Mouse (Mus musculus) naive thymus-derived CD4-positive, alpha-beta T cell, adult 2 months (primary cell): ENCODE data around the gene Prl3d2.
"Not testable (repeated sequence)": the region's sequence is repeated elsewhere in the genome, so short reads cannot be mapped to it uniquely, and the experiment has no call there.

Source experiments
- DNase-seq: peaks from one replicate; pipeline ENCODE4 v3.0.0-alpha.2; 2011; ENCODE audit warnings: low read depth

Prl3d2 gene

DNA sequence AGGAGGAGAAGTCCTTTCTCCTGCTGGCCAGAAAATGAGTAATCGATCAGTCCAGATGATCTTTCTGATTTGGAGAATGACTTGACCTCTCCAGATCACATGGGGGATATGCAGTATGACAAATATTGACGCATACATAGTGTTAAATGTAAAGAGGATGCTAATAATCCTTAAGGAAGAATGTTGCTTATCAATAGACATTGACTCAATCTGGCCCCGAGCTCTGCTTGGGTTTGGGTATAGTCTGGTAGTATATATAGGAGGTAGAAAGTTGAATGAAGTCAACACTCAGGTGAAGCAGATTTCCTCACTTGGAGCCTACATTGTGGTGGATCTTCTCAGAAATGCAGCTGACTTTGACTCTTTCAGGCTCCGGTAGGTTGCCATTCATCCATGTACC, at the start of gene Prl3d2:
Prl3d2 (plus strand) TSS at position 301 of the 400 bp plus-strand sequence.
- not testable (repeated sequence) for DNase-seq

GRCm38 (mm10) chr13:27093890-27094289, 27.6 kb upstream of the Prl3d2 start, which contains the start of gene Prl3d1:
Prl3d1 (plus strand) TSS chr13:27094190.
- not testable (repeated sequence) for DNase-seq

DNA sequence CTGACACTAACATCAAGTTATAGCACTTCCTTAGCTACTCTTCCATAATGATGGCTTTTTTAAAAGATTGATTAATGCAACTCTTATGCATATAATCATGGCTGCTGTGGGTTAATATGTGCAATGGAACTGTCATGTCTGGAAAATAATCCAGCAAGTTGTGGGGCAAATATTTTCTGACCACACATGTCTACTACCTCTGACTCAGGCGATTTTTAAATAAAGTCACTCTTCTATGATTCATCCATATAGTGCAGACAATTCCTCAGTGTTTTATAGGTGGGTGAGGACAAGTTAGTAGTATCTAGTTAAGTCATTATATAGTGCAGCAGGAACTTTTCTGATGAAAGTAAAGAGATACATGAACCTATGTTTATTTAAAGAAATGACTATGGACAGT, 26.8 kb downstream of the Prl3d2 start:
- DNase-seq: no peak

DNA sequence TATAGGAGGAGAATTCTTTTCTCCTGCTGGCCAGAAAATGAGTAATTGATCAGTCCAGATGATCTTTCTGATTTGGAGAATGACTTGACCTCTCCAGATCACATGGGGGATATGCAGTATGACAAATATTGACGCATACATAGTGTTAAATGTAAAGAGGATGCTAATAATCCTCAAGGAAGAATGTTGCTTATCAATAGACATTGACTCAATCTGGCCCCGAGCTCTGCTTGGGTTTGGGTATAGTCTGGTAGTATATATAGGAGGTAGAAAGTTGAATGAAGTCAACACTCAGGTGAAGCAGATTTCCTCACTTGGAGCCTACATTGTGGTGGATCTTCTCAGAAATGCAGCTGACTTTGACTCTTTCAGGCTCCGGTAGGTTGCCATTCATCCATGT, 35.0 kb downstream of the Prl3d2 start, which contains the start of gene Prl3d3:
Prl3d3 (plus strand) TSS at position 301 of the 400 bp plus-strand sequence.
- DNase-seq: not testable (repeated sequence)
